Mouse (Mus musculus) effector memory CD4-positive, alpha-beta T cell, adult 7 months (primary cell): Measurements from ENCODE around the gene Plekhd1. TPM values are rescaled to one million over a fixed set of nuclear protein-coding genes. Genes with fewer than 3 reads are reported as not detected.

Experiments used
- polyA plus RNA-seq: library from polyadenylated mRNA; unstranded; fragments of 100-300 nt; shearing (Covaris generic); gene quantifications from one replicate; pipeline ENCODE4 v1.2.1, GENCODE M21; 2017

The Plekhd1 gene
- not detected for polyA plus RNA-seq

GRCm38 (mm10) chr12:80692269-80692972 lies at the start of gene Plekhd1:
Gene Plekhd1, plus strand, starts transcription at chr12:80692591.

DNA sequence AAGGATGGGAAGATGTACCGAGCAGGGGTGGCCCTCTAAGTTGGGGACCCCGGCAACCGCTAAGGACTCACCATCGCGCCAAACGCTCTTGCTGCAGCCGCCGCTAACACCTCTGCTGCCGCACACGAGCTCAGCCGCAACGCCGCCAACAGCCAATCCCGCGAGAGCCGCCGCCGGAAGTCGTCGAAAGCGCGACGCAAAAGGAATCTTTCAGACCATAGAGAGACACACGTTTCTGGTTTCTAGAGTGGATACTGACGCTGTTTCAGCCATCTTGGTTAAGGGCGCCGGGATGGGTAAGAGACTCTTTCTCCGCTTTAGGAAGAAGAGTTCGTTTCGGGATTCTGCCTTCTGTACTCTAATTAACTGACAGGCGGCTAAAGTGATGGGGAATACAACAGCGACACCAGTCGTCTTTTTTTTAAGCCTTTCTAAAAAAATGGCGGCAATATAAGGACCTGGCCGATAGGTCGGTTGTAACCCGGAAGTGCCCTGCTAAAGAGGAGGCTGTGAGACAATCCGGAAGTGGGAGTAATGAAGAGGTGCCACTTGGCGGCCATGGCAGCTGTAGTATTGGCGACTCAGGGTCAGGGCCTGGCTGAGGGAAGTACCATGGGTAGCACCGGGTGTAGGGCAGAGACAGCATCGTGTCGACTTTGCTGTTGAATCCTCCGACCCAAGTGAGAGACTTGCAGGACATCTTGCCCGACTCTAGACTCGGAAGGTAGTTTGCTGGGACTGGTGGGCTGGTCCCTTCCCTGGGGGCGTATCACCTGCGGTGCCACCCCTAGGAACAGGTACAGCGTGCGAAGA lies 48.5 kb upstream of the Plekhd1 start, which contains the start of the genes Slc39a9 and Erh:
TSS of gene Slc39a9 (plus strand) at position 191 of the 813 bp plus-strand sequence.
TSS of gene Erh (minus strand) at position 649 of the 813 bp plus-strand sequence.

DNA sequence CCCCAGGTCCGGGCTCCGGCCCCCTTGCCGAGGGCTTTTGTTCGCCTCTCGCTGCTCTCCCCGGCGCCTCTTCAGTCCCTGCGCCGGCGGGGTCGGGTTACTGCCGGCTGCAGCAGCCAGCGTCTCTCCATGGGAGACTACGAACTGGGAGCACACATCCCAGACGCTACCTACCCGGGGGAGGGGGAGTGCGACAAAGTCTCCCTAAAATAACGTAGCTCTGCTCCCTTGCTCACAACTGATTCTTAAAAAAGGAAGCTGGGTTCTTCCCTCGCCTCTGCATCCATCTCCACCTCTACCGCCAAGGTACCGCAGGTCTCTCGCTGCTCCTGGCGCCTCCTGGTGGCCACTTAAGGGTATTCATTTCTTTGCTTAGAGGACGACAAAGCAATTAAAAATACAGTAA lies 68.0 kb downstream of the Plekhd1 start, which contains the start of gene Ccdc177:
TSS of gene Ccdc177 (minus strand) at position 292 of the 406 bp plus-strand sequence.

Other genes starting within 250 kb of the Plekhd1 start
- gene Exd2, start 229.5 kb upstream of the Plekhd1 start, polyA plus RNA-seq, result 47.0 TPM
- not detected for gene Galnt16, start 174.3 kb upstream of the Plekhd1 start, polyA plus RNA-seq
- 24.9 TPM for gene Slc39a9, start 48.7 kb upstream of the Plekhd1 start, polyA plus RNA-seq
- 44.6 TPM for gene Erh, start 48.2 kb upstream of the Plekhd1 start, polyA plus RNA-seq
- 0.39 TPM for gene Ccdc177, start 68.1 kb downstream of the Plekhd1 start, polyA plus RNA-seq
- 169 TPM for gene Susd6, start 97.9 kb downstream of the Plekhd1 start, polyA plus RNA-seq